Mouse (Mus musculus): ENCODE data around the gene Zfp36l2. TPM values are rescaled to one million over a fixed set of nuclear protein-coding genes. Genes with fewer than 3 reads are reported as not detected.
A peak's percentile ranks its signal among the peaks of the same experiment; 100 is the strongest.

Gene Zfp36l2
- polyA plus RNA-seq, 1 experiment from 2014 or later, result 13.4 TPM

DNA sequence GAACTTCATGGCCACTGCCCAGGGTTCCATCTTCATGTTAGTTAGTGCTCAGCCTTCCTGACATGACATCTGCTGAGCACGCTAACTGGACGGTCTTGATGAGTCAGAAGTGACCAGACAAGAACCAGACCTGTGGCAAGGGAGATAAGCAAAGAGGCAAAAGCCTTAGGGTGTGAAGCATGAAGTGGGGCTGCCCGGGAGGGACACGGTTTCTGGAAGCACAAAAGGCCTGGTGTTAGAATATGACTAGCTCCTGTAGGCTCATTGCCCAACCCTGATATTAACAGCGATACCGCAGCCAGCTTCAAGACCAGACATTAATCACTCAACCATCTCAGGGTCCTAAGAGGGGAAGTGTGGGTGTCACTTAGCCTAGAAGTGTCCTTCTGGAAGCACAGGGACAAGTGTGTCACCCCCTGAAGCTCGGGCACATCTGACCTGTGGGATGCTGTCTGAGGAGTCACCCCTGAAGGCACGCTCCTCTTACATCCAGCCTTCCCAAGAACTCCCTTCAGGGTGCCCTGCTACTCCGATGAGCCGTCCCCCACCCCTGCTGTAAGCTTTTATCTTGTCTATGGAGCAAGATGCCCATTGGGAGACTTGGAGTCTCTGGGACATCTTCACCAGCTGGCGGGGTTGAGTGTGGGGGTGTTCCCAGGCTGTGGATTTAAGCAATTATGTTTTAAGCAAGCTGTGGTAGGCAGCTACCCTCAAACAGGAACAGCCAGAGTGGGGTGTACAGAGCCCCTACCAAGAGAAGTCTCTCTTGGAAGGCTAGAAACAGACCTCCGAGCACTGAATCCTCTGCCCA, 34.6 kb downstream of the Zfp36l2 start:
- Histone ChIP-seq H3K36me3 (no peaks in the 10 kb centered on the region), H3K4me1 (peaks cover 70% of the 10 kb centered on the region), H3K9me3 (replicated peaks) (no peaks in the 10 kb centered on the region), H3K4me3 (no peak overlapping the region), H3K27me3 (ENCODE audit: low read depth, poor library complexity, severe bottlenecking) (peaks cover 65% of the 10 kb centered on the region), H3K27ac (0 out of 2 replicates have a peak overlapping the region, but pooled peaks have one; percentile 53)
- no peak for DNase-seq (ENCODE audit: low spot score)
- 47% methylated on average over 12 of the region's 12 CpGs for WGBS

DNA sequence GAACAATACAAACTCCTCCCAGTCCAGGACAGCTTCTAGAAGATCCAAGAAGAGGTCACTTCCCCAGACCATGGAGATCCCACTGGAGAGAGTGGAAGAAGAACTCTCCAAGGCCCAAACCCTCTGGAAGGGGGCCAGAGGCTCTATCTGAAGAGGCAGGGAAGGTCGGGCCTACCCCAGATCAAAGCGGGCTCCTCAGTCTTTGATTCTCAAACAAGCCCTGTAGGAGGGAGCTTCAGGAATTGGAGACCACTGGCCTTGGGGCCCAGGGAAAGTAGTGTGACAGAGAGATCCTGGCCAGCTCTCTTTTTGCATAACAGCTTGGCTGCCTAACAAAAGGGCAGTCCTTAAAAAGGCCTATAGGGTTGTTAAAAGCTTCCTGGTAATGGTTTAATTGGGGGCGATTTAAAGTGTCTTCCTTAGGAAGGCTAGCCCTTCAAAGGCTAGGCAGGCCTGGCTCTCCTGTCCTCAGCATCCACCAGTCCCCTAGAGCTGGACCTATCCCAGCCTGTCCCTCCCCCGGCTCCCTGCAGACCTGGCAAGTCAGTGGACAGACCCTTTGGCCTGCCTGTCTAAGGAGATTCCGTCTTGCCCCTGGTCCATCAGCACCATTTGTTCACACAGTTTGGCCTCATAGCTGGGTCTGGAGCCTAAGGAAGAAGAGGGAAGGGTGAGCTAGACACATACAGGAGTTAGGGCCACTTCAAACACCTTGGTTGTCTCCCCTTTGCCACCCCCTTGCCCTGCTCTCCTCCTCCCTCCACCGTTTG, 35.4 kb downstream of the Zfp36l2 start:
- Histone ChIP-seq H3K4me1 (peaks cover 68% of the 10 kb centered on the region), H3K9me3 (replicated peaks) (no peaks in the 10 kb centered on the region), H3K36me3 (no peaks in the 10 kb centered on the region), H3K27ac (peak overlapping the region; percentile 57; the same call in 1 of the 2 replicates), H3K4me3 (no peak overlapping the region), H3K27me3 (ENCODE audit: low read depth, poor library complexity, severe bottlenecking) (peaks cover 58% of the 10 kb centered on the region)
- no peak for DNase-seq (ENCODE audit: low spot score)
- WGBS, result 16% methylated on average over 6 of the region's 6 CpGs

DNA sequence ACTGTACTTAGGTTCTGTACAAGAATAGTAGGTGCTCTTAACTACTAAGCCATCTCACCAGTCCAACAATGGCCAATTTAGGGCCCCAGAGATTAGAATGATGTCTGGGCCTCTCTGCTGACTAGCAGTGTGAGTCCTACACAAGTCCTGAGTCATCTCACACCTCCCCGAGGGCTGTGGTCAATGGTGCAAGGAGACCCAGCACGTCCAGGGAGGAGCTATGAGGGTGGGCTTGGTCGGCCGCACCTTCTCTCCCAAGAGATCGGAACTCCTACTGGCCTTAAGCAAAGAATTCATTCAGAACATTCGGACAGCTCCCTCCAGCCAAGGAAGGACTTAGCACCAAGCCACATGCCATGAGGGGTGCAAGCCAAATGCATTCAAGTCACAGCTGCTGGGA, 36.4 kb downstream of the Zfp36l2 start:
- no peak overlapping the region for H3K4me3 ChIP-seq
- 36% methylated on average over 6 of the region's 6 CpGs for WGBS
- H3K9me3 ChIP-seq (replicated peaks), result no peaks in the 10 kb centered on the region
- DNase-seq (ENCODE audit: low spot score), result no peak
- peaks cover 68% of the 10 kb centered on the region for H3K4me1 ChIP-seq
- no peaks in the 10 kb centered on the region for H3K36me3 ChIP-seq
- peak overlapping the region; percentile 57; the same call in 1 of the 2 replicates for H3K27ac ChIP-seq
- H3K27me3 ChIP-seq (ENCODE audit: low read depth, poor library complexity, severe bottlenecking), result peaks cover 48% of the 10 kb centered on the region

DNA sequence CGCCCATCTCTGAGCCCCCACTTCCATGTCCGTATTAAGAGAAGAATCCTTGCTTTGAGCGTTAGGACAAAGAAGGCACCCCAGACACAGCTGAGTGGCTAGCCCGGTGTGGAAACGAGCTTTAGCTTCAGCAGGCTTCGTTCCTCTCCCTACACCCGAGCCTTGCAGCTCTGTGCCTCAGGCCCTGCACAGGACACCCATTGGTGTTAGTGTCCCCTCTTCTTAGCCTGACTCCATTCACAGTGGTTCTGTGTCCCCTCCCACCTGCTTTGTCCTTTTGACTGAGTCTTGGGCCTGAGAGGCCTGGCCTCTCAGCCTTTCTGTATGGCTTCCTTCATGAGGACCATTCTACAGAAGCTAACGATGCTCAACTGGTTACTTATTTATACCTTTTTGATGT, 37.5 kb downstream of the Zfp36l2 start:
- Histone ChIP-seq H3K9me3 (replicated peaks) (no peaks in the 10 kb centered on the region), H3K4me3 (no peak overlapping the region), H3K27me3 (ENCODE audit: low read depth, poor library complexity, severe bottlenecking) (peaks cover 39% of the 10 kb centered on the region), H3K27ac (no peak overlapping the region), H3K36me3 (no peaks in the 10 kb centered on the region), H3K4me1 (peaks cover 73% of the 10 kb centered on the region)
- DNase-seq (ENCODE audit: low spot score), result no peak
- WGBS, result 74% methylated on average over 8 of the region's 8 CpGs

DNA sequence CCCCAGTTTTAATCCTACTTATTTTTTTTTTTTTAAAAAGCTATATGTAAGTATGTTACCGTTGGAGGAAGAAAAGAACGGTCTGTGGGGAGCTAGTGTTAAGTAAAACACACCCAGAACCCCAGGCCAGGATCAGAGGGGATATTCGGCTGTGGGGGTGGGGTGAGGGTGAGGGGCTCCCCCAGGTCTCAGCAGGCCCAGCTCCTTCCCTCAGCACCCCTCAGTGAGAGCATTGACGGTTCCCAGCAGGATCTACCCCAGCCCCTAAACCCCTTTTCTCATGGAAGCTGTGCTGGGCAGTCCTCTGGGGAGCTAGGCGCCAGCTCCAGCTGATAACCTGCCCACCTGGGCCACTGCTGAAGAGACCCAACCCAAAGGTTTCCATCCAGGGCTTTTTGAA, 38.2 kb downstream of the Zfp36l2 start:
- no peaks in the 10 kb centered on the region for H3K9me3 ChIP-seq (replicated peaks)
- no peak for DNase-seq (ENCODE audit: low spot score)
- peak overlapping the region; percentile 61 for H3K27ac ChIP-seq
- peaks cover 74% of the 10 kb centered on the region for H3K4me1 ChIP-seq
- no peak overlapping the region for H3K4me3 ChIP-seq
- peaks cover 34% of the 10 kb centered on the region for H3K27me3 ChIP-seq (ENCODE audit: low read depth, poor library complexity, severe bottlenecking)
- 50% methylated on average over 5 of the region's 5 CpGs for WGBS
- no peaks in the 10 kb centered on the region for H3K36me3 ChIP-seq

DNA sequence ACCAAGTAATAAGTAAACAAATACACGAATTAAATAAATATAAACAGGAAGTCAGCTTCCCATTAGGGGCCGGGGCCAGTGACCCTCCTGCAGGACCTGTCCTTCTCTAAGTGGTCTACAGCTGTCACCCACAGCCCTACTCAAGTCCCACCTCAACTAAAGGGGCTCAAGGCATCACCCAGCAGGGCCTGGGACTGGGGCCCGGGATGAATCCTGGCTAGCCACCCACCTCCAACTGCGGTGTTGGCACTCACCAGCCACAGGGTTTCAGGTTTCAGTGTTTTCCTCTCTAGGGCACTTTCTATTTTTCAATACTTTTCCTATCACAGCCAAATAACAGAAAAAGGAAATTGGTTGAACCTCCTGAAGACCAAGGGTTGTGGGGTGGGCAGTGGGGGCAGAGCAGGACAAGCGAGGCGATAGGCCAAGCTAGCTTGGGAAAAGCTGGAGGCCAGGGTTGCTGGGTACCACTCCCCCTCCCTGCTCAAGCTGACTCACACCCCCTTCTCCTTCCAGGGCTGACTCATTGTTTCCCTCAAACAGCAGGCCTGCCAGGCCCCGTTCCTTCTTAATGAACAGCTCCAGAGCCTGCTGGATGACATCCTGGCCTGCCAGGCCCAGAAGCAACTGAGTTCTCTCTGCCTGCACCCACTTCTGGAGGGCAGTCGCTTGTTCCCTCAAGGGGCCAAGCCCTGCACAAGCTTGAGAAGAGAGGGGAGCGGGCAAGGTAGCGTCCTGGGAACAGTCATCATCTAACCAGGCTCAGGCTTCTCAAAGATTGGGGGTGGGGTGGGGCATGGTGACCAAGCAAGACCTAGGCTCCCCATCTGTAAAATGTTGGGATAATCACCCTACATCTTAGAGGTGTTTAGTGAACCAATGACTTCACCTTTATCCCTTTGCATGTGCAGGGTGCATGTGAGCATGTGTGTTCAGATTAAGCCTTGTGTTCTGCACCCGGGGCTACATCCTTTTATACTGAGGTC, 39.0 kb downstream of the Zfp36l2 start:
- WGBS, result 32% methylated on average over 11 of the region's 11 CpGs
- Histone ChIP-seq H3K36me3 (no peaks in the 10 kb centered on the region), H3K27me3 (ENCODE audit: low read depth, poor library complexity, severe bottlenecking) (peaks cover 27% of the 10 kb centered on the region), H3K4me3 (no peak overlapping the region), H3K27ac (peak overlapping the region; percentile 75), H3K9me3 (replicated peaks) (no peaks in the 10 kb centered on the region), H3K4me1 (peaks cover 69% of the 10 kb centered on the region)
- DNase-seq (ENCODE audit: low spot score), result peak; percentile 62

DNA sequence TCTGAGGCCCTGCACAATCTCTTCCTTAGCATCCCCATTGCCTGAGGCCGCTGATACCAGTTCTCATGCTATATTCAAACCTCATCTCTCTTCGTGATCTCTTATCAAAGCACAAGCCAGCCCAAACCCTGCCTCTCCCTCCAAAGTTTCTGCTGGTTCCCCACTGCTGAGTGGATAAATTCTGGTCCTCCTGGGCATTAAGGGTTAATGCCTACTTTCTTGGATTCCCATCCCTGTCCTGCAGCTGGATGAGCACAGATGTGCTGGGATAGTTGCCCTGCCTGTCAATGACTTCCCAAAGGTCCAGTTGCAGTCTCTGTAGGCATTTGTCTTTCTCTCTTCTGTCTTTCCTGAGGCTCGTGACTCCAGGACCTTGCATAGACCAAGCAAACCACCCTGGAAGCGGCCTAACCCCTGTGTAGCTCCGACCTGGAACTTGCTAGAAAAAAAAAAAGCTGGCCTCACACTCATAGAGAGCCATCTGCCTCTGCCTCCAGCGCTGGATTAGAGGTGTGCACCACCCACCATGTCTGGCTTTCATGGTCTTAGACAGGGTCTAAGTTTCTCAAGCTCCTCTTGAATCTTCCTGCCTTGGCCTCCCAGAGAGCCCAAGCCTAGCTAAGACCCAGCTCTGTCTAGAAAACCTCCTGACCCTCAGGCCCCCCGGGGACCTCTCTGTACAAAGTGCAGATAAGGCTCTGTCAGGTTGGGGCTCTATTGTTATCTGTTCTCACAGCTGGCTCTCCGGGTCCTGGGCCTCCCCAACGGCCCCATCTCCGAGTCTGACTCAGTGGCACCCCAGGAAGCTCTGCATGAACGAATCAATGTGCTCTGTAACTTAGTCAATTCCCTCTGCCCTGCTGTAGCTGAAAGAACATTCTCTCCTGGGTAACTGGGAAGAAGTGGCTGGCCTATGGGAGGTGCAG, 40.3 kb downstream of the Zfp36l2 start:
- peaks cover 13% of the 10 kb centered on the region for H3K27me3 ChIP-seq (ENCODE audit: low read depth, poor library complexity, severe bottlenecking)
- no peak for DNase-seq (ENCODE audit: low spot score)
- peak overlapping the region; percentile 74 for H3K27ac ChIP-seq
- 63% methylated on average over 11 of the region's 11 CpGs for WGBS
- no peak overlapping the region for H3K4me3 ChIP-seq
- H3K9me3 ChIP-seq (replicated peaks), result no peaks in the 10 kb centered on the region
- H3K4me1 ChIP-seq, result peaks cover 75% of the 10 kb centered on the region
- H3K36me3 ChIP-seq, result no peaks in the 10 kb centered on the region

DNA sequence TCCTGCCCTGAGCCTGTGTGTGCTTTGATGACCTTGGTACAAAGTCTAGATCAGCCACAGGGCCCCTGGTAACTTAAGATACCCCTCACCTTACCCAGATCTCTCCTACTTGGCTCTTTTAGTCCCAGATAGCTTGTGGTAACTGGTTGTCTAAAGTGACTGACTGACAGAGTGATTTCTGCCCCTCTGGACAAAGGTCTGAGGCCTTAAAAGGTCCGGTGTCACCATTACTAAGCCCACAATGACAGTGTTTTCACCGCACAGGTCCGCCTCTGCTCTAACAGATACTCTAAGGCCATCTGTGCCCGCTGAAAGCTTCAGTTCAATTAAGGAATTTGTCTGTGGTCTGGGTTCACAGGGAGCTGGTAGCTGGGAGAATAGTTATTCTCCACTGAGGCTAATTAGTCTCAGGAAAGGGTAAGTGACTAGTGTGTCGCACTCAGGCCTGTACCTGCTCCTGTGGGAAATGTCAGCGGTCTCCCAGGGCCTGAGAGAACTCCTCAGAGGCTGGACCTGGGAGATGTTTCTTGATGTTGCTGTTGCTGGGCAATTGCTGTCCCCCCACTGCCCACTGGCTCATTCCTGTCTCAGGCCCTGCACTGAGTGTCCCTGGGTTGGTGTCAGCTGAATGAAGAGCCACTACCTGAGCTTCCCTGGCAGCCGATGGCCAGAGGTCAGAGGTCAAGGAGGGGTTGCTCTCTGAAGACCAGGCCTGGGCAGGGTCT, 41.1 kb downstream of the Zfp36l2 start:
- Histone ChIP-seq H3K27ac (peak overlapping the region; percentile 74), H3K36me3 (no peaks in the 10 kb centered on the region), H3K4me3 (no peak overlapping the region), H3K4me1 (peaks cover 73% of the 10 kb centered on the region), H3K27me3 (ENCODE audit: low read depth, poor library complexity, severe bottlenecking) (peaks cover 5% of the 10 kb centered on the region; the same call in 1 of the 2 replicates), H3K9me3 (replicated peaks) (no peaks in the 10 kb centered on the region)
- no peak for DNase-seq (ENCODE audit: low spot score)
- WGBS, result 42% methylated on average over 7 of the region's 7 CpGs

DNA sequence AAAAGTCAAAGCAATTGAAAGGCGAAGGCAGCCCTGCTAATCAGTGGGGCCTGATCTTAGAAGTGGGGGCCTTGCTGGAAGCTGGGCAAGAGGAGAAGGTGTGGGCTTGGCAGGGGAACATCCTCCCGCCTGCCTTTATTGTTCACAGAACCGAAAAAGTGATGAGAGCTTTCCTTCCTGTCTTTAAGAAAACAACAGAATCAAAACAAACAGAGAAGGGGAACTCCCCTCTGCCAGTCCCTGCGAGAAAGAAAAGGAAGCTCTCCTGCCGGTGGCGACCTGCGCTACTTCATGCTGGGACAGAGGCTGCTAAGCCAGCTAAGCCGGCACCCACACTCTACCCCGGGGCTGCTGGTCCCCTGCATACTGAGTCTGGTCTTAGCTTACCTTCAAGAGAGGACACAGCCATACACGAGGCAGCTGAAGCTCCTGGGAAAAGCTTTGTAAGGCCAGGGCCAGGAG, 41.9 kb downstream of the Zfp36l2 start:
- peaks cover 76% of the 10 kb centered on the region for H3K4me1 ChIP-seq
- no peak overlapping the region for H3K4me3 ChIP-seq

DNA sequence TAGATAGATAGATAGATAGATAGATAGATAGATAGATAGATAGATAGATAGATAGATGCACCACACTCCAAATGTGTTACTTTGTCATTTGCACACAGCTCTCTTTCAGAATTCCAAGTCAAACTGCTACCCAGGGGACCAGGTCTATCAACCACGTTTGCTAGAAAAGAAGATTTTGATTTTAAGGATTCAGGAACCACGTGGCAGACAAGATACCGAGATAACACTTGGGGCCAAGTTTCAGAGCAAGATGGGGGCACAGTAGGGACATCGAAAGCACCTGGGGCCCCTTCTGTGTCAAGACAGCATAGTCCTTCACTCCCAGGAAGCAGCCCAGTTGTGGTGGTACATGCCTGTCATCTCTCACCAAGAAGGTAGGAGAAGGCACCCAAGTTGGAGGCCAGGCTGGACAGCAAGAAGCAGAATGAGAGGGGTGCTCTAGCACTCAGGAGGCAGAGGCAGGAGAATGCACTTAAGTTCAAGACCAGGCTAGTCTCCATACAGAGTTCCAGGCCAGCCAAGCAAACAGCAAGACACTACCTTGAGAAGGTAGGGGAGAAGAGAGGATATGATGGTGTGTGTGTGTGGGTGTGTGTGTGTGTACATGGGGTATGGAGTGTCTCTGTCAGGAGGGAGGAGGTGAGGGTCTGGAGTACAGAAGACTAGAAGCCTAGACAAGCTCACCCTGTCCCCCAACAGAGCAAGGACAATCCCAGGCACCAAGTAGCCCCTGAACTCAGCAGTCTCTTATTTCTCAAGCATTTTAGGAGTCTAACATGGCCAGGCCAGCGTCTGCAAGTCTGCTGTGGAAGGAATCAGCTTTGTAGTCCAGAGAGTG, 42.8 kb downstream of the Zfp36l2 start:
- Histone ChIP-seq H3K27ac (peak overlapping the region; percentile 74), H3K27me3 (ENCODE audit: low read depth, poor library complexity, severe bottlenecking) (no peaks in the 10 kb centered on the region), H3K4me1 (peaks cover 80% of the 10 kb centered on the region), H3K9me3 (replicated peaks) (no peaks in the 10 kb centered on the region), H3K36me3 (no peaks in the 10 kb centered on the region), H3K4me3 (no peak overlapping the region)
- DNase-seq (ENCODE audit: low spot score), result no peak
- WGBS, result 82% methylated on average over 5 of the region's 5 CpGs

More for the DNA sequence above, 41.9 kb downstream of the Zfp36l2 start:
- DNase-seq (ENCODE audit: low spot score), result no peak
- Histone ChIP-seq H3K9me3 (replicated peaks) (no peaks in the 10 kb centered on the region), H3K36me3 (no peaks in the 10 kb centered on the region), H3K27me3 (ENCODE audit: low read depth, poor library complexity, severe bottlenecking) (no peaks in the 10 kb centered on the region), H3K27ac (peak overlapping the region; percentile 74)
- 15% methylated on average over 10 of the region's 10 CpGs for WGBS
